Mouse (Mus musculus): ENCODE measurements at regions not wholly inside any gene's neighbourhood (a gene's known extent, or its start where the extent isn't known, plus 50 kb on each side); places are given as distances from the start of the nearest gene placed in this dataset.

DNA sequence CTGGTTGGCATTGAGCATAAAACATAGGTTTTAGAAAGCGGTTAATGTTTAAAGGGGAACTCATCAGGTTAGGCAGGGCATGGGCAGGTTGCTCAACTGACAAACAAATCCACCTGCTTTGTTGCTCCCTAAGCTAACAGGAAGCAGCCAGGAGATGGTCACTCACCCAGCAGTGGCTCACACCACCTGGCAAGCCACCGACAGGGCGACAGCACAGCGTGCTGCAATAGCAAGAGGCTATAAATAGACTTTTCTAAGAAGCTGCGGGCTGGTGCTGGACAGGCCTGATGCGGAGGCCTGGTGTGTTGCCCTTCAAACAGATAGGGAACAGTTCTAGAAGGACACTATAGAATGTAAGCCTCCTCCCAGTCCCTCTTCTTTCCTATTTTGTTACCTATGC lies 559.3 kb upstream of the Gm19410 start:
- H3K9me3 ChIP-seq (replicated peaks): peaks cover 42% of the 10 kb centered on the region
- no peak overlapping the region for H3K4me3 ChIP-seq (ENCODE audit: low read depth, low read length)
- no peak for TF ChIP-seq TAL1 (conservative IDR thresholded peaks at IDR 0.05; ENCODE audit: low read depth, low read length)
- TF ChIP-seq POLR2AphosphoS5 (IDR thresholded peaks at IDR 0.05; ENCODE audit: insufficient replicate concordance, low read depth, low read length): no peak
- no peak for TF ChIP-seq GATA2 (IDR thresholded peaks at IDR 0.05; ENCODE audit: borderline replicate concordance, low read depth, low read length)
- no peak for TF ChIP-seq GATA1 (IDR thresholded peaks at IDR 0.05; ENCODE audit: borderline replicate concordance, low read length)
- TF ChIP-seq CTCF (IDR thresholded peaks at IDR 0.05; ENCODE audit: low read depth, low read length): no peak
- DNase-seq (ENCODE audit: low spot score) (no peak), ATAC-seq (ENCODE audit: extremely low read depth, insufficient number of reproducible peaks, low FRiP score, poor library complexity, severe bottlenecking) (no peak)
- H3K27me3 ChIP-seq (ENCODE audit: insufficient read depth, low read length): no peaks in the 10 kb centered on the region
- no peaks in the 10 kb centered on the region for H3K36me3 ChIP-seq (replicated peaks)
- H3K4me1 ChIP-seq (ENCODE audit: insufficient read depth, low read depth, low read length): no peaks in the 10 kb centered on the region

DNA sequence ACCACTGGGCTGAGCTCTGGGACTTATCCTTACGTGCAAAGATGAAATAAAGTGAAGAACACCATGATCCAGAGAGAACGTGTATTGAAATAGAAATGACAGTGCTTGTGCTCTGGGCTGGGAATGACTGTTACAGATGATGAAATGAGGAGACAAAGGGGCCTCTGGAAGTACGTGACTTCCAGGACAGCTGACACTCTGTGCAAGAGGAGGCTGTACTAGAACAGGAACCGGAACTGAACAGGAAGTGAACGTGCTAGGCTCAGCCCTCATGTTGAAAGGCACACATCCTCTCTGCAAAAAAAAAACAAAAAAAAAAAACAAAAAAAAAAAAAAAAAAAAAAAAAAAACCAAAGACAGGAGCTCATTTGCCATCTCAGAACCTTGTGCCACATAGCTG lies 557.2 kb upstream of the Gm19410 start:
- no peak for ATAC-seq (ENCODE audit: extremely low read depth, insufficient number of reproducible peaks, low FRiP score, poor library complexity, severe bottlenecking)

DNA sequence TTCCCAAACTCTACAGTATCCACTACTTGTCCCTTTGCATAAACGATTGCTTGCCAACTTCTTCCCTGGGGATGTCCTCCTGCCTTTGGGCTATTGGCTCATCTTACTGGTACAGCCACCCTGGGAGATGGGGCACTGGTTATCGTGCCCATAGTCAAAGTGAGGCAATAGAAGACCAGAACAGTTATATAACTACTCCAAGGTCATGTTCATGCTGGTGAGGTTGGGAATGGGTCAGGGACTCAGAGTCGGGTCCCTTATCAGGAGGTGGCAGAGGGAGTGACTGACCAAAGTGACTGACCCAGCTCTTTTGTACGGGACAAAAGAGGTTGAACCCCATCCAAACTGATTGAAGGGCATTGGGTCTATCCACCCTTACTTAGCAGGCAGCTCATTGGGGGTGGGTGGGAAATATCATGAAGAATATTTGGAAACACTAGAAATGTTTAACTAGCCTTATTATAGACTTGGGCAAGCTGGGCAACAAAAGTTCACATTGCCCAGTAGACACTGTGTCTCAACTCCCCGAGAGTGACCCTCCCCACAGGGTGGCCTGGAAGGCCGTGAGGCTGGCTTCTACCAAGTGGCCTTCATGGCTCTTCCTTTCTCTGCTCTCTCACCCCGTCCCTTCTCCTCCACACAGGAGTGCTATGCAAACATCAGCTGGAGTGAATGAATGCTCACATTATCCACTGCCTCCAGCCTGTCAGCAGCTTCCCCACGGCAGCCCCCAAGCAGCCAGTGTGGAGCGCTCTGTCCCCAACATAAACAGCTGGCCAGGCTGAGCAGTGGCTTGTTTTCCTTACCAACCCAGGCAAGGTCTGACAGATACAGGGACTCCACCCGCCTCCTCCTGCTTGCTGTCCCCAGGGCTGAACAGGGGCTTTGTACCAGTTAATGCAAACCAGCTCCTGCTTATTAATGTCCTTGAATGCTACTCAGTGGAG lies 553.8 kb upstream of the Gm19410 start:
- no peak for ATAC-seq (ENCODE audit: extremely low read depth, insufficient number of reproducible peaks, low FRiP score, poor library complexity, severe bottlenecking)
- Histone ChIP-seq H3K9me3 (replicated peaks) (peaks cover 31% of the 10 kb centered on the region), H3K27me3 (ENCODE audit: insufficient read depth, low read length) (no peaks in the 10 kb centered on the region), H3K36me3 (replicated peaks) (no peaks in the 10 kb centered on the region), H3K4me1 (ENCODE audit: insufficient read depth, low read depth, low read length) (no peaks in the 10 kb centered on the region), H3K4me3 (ENCODE audit: low read depth, low read length) (no peak overlapping the region)
- DNase-seq (ENCODE audit: low spot score): no peak
- no peak for TF ChIP-seq CTCF (IDR thresholded peaks at IDR 0.05; ENCODE audit: low read depth, low read length)
- TF ChIP-seq GATA1 (IDR thresholded peaks at IDR 0.05; ENCODE audit: borderline replicate concordance, low read length): no peak
- TF ChIP-seq GATA2 (IDR thresholded peaks at IDR 0.05; ENCODE audit: borderline replicate concordance, low read depth, low read length): no peak
- no peak for TF ChIP-seq TAL1 (conservative IDR thresholded peaks at IDR 0.05; ENCODE audit: low read depth, low read length)
- TF ChIP-seq POLR2AphosphoS5 (IDR thresholded peaks at IDR 0.05; ENCODE audit: insufficient replicate concordance, low read depth, low read length): no peak

More for the DNA sequence above, 557.2 kb upstream of the Gm19410 start:
- no peaks in the 10 kb centered on the region for H3K4me1 ChIP-seq (ENCODE audit: insufficient read depth, low read depth, low read length)
- no peak for DNase-seq (ENCODE audit: low spot score)
- no peak for TF ChIP-seq GATA2 (IDR thresholded peaks at IDR 0.05; ENCODE audit: borderline replicate concordance, low read depth, low read length)
- TF ChIP-seq GATA1 (IDR thresholded peaks at IDR 0.05; ENCODE audit: borderline replicate concordance, low read length): no peak
- TF ChIP-seq TAL1 (conservative IDR thresholded peaks at IDR 0.05; ENCODE audit: low read depth, low read length): no peak
- TF ChIP-seq CTCF (IDR thresholded peaks at IDR 0.05; ENCODE audit: low read depth, low read length): no peak
- TF ChIP-seq POLR2AphosphoS5 (IDR thresholded peaks at IDR 0.05; ENCODE audit: insufficient replicate concordance, low read depth, low read length): no peak
- no peak overlapping the region for H3K4me3 ChIP-seq (ENCODE audit: low read depth, low read length)
- peaks cover 44% of the 10 kb centered on the region for H3K9me3 ChIP-seq (replicated peaks)
- H3K36me3 ChIP-seq (replicated peaks): no peaks in the 10 kb centered on the region
- no peaks in the 10 kb centered on the region for H3K27me3 ChIP-seq (ENCODE audit: insufficient read depth, low read length)

DNA sequence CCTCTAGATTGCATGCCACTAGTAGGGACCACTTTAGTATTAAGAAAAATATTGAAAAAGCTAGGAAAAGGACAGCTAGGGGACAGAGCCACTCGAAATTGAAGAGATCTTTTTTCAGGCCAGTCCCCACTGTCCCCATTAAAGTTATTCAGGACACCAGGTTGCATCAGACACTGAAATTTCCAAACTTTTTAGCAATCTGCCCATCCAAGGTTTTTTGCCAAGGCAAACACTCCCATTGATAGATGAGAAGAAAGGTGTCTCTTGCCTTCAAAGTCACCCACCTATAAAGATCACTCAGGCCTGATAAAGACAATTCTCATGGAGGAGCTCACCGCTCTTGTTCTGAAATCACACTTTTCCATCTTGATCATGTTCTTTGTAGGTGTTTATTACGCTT lies 552.1 kb upstream of the Gm19410 start:
- Histone ChIP-seq H3K9me3 (replicated peaks) (peaks cover 29% of the 10 kb centered on the region), H3K4me3 (ENCODE audit: low read depth, low read length) (no peak overlapping the region), H3K27me3 (ENCODE audit: insufficient read depth, low read length) (no peaks in the 10 kb centered on the region), H3K36me3 (replicated peaks) (no peaks in the 10 kb centered on the region), H3K4me1 (ENCODE audit: insufficient read depth, low read depth, low read length) (no peaks in the 10 kb centered on the region)
- no peak for DNase-seq (ENCODE audit: low spot score)
- no peak for ATAC-seq (ENCODE audit: extremely low read depth, insufficient number of reproducible peaks, low FRiP score, poor library complexity, severe bottlenecking)
- TF ChIP-seq GATA1 (IDR thresholded peaks at IDR 0.05; ENCODE audit: borderline replicate concordance, low read length) (no peak), POLR2AphosphoS5 (IDR thresholded peaks at IDR 0.05; ENCODE audit: insufficient replicate concordance, low read depth, low read length) (no peak), TAL1 (conservative IDR thresholded peaks at IDR 0.05; ENCODE audit: low read depth, low read length) (no peak), CTCF (IDR thresholded peaks at IDR 0.05; ENCODE audit: low read depth, low read length) (no peak), GATA2 (IDR thresholded peaks at IDR 0.05; ENCODE audit: borderline replicate concordance, low read depth, low read length) (no peak)

DNA sequence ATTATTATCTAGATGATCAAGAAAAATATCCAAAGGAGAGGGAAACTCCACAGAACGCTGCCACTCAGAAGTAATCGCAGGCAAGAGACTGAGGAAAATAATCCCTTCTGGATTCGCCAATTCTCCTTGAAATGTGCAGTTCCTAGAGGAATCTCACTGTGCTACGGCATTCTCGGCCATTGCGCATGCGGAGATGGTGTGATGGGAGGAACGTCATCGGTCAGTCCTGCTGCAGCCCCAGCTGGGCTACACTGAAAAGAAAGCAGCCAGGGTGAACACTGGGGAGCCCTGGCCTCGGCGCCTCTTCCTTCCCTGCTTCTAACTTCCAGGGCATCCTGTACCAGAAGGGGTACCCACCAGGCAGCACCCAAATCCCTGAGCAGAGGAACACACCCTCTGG lies 548.0 kb upstream of the Gm19410 start:
- no peak for ATAC-seq (ENCODE audit: extremely low read depth, insufficient number of reproducible peaks, low FRiP score, poor library complexity, severe bottlenecking)
- no peaks in the 10 kb centered on the region for H3K4me1 ChIP-seq (ENCODE audit: insufficient read depth, low read depth, low read length)
- TF ChIP-seq TAL1 (conservative IDR thresholded peaks at IDR 0.05; ENCODE audit: low read depth, low read length) (no peak), CTCF (IDR thresholded peaks at IDR 0.05; ENCODE audit: low read depth, low read length) (no peak), POLR2AphosphoS5 (IDR thresholded peaks at IDR 0.05; ENCODE audit: insufficient replicate concordance, low read depth, low read length) (no peak), GATA1 (IDR thresholded peaks at IDR 0.05; ENCODE audit: borderline replicate concordance, low read length) (no peak), GATA2 (IDR thresholded peaks at IDR 0.05; ENCODE audit: borderline replicate concordance, low read depth, low read length) (no peak)

GRCm38 (mm10) chr8:35218327-35218726 lies 547.3 kb upstream of the Gm19410 start:
- H3K9me3 ChIP-seq (replicated peaks): peaks cover 25% of the 10 kb centered on the region
- no peak overlapping the region for H3K4me3 ChIP-seq (ENCODE audit: low read depth, low read length)
- DNase-seq (ENCODE audit: low spot score) (no peak), ATAC-seq (ENCODE audit: extremely low read depth, insufficient number of reproducible peaks, low FRiP score, poor library complexity, severe bottlenecking) (no peak)
- no peaks in the 10 kb centered on the region for H3K4me1 ChIP-seq (ENCODE audit: insufficient read depth, low read depth, low read length)
- no peak for TF ChIP-seq GATA2 (IDR thresholded peaks at IDR 0.05; ENCODE audit: borderline replicate concordance, low read depth, low read length)
- no peak for TF ChIP-seq TAL1 (conservative IDR thresholded peaks at IDR 0.05; ENCODE audit: low read depth, low read length)
- no peak for TF ChIP-seq POLR2AphosphoS5 (IDR thresholded peaks at IDR 0.05; ENCODE audit: insufficient replicate concordance, low read depth, low read length)
- no peak for TF ChIP-seq CTCF (IDR thresholded peaks at IDR 0.05; ENCODE audit: low read depth, low read length)
- no peak for TF ChIP-seq GATA1 (IDR thresholded peaks at IDR 0.05; ENCODE audit: borderline replicate concordance, low read length)
- no peaks in the 10 kb centered on the region for H3K27me3 ChIP-seq (ENCODE audit: insufficient read depth, low read length)
- no peaks in the 10 kb centered on the region for H3K36me3 ChIP-seq (replicated peaks)

More for the DNA sequence above, 548.0 kb upstream of the Gm19410 start:
- Histone ChIP-seq H3K9me3 (replicated peaks) (peaks cover 26% of the 10 kb centered on the region), H3K36me3 (replicated peaks) (no peaks in the 10 kb centered on the region), H3K27me3 (ENCODE audit: insufficient read depth, low read length) (no peaks in the 10 kb centered on the region), H3K4me3 (ENCODE audit: low read depth, low read length) (no peak overlapping the region)
- no peak for DNase-seq (ENCODE audit: low spot score)

All from G1E (cell line).